Mouse (Mus musculus): ENCODE data around the gene Rasgef1b.

Gene Rasgef1b

GRCm38 (mm10) chr5:99252203-99253135, 476.4 kb downstream of the Rasgef1b start:
- peak; percentile 89 to 92 for DNase-seq (ENCODE audit: low spot score in 2 of 2)

GRCm38 (mm10) chr5:99251379-99252202, 477.3 kb downstream of the Rasgef1b start:
- no peak for DNase-seq (ENCODE audit: low spot score in 2 of 2)

- DNase-seq (ENCODE audit: low spot score in 2 of 2) = no peak
Observed at GRCm38 (mm10) chr5:99250820-99251219, 478.0 kb downstream of the Rasgef1b start.

- peak; percentile 84 to 92 for DNase-seq (ENCODE audit: low spot score in 2 of 2)
Observed at GRCm38 (mm10) chr5:99248501-99248900, 480.4 kb downstream of the Rasgef1b start.

GRCm38 (mm10) chr5:99247915-99248314, 480.9 kb downstream of the Rasgef1b start:
- DNase-seq (ENCODE audit: low spot score in 2 of 2) = no peak

- no peak for DNase-seq (ENCODE audit: low spot score in 2 of 2)
Observed at GRCm38 (mm10) chr5:99247441-99247840, 481.4 kb downstream of the Rasgef1b start.

- DNase-seq (ENCODE audit: low spot score in 2 of 2) = no peak
Observed at GRCm38 (mm10) chr5:99246972-99247371, 481.9 kb downstream of the Rasgef1b start.

GRCm38 (mm10) chr5:99241988-99242740, 486.7 kb downstream of the Rasgef1b start:
- no peak for DNase-seq (ENCODE audit: low spot score in 2 of 2)

GRCm38 (mm10) chr5:99240501-99240900, 488.4 kb downstream of the Rasgef1b start:
- DNase-seq (ENCODE audit: low spot score in 2 of 2) = no peak

- DNase-seq (ENCODE audit: low spot score in 2 of 2) = no peak
Observed at GRCm38 (mm10) chr5:99239677-99240076, 489.2 kb downstream of the Rasgef1b start.

- no peak for DNase-seq (ENCODE audit: low spot score in 2 of 2)
Observed at GRCm38 (mm10) chr5:99238150-99238549, 490.7 kb downstream of the Rasgef1b start.

- no peak for DNase-seq (ENCODE audit: low spot score in 2 of 2)
Observed at GRCm38 (mm10) chr5:99236888-99237752, 491.7 kb downstream of the Rasgef1b start.

GRCm38 (mm10) chr5:99236431-99236830, 492.4 kb downstream of the Rasgef1b start:
- DNase-seq (ENCODE audit: low spot score in 2 of 2) = no peak

- DNase-seq (ENCODE audit: low spot score in 2 of 2) = no peak
Observed at GRCm38 (mm10) chr5:99234275-99234674, 494.6 kb downstream of the Rasgef1b start.

- no peak for DNase-seq (ENCODE audit: low spot score in 2 of 2)
Observed at GRCm38 (mm10) chr5:99233176-99233575, 495.7 kb downstream of the Rasgef1b start.

- no peak for DNase-seq (ENCODE audit: low spot score in 2 of 2)
Observed at GRCm38 (mm10) chr5:99232410-99232809, 496.5 kb downstream of the Rasgef1b start.

GRCm38 (mm10) chr5:99230476-99230875, 498.4 kb downstream of the Rasgef1b start:
- DNase-seq (ENCODE audit: low spot score in 2 of 2) = no peak

- DNase-seq (ENCODE audit: low spot score in 2 of 2) = no peak
Observed at GRCm38 (mm10) chr5:99227361-99227760, 501.5 kb downstream of the Rasgef1b start.

- DNase-seq (ENCODE audit: low spot score in 2 of 2) = no peak
Observed at GRCm38 (mm10) chr5:99224571-99225011, 504.3 kb downstream of the Rasgef1b start.

- no peak for DNase-seq (ENCODE audit: low spot score in 2 of 2)
Observed at GRCm38 (mm10) chr5:99223869-99224498, 504.9 kb downstream of the Rasgef1b start.
